Comparison of ENCODE assay signal across 8 mouse cellular contexts in the genomic region with DNA sequence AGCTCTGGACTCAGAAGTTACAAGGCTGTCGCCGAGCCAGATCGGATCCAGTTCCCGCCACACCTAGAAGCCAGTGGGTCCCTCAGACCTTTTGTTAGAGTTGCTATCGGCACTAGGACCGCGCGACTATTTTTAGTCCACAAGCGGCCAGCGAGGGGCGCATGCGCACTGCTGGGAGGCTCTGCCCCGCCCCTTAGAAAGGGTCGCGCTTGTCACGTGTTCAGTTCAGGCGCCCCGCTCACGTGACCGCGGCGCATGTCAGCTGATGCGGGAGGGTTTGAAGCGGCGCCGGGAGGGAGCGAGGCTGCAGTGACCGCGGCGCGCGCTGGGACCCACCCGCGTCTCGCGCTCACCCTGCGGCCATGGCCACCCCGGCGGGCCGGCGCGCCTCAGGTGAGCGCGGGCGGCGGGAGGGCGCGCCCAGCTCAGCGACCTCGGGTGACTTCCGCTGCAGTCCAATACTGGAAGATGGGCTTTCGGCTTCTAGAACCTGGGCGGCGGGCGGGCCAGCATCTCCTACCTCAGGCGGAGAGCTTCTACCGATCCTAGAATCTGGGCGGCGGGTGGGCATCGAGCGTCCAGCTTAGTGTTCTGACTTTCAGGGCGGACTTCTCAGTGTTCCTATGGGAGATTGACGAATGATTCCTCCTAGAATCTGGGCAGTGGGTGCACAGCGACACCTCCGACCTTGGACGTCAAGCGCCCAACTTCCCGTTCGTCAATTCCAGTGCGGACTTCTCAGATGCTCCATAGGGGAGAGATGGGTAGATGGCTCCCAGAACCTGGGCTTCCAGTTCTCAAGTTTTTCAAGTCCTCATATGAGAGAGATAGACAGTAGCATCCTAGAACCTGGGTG. TPM values are rescaled to one million over a fixed set of nuclear protein-coding genes. Genes with fewer than 3 reads are reported as not detected.
A peak's percentile ranks its signal among the peaks of the same experiment; 100 is the strongest.
DNase-seq lines count a peak whose midpoint lies in the region; ATAC-seq lines count a peak whose summit lies in the region.

Mcoln1 (plus strand) TSS at position 223 of the 856 bp plus-strand sequence.

- peak; percentile 99 for DNase-seq in adipocyte (ENCODE audit: low spot score)
- peak; percentile 100 for DNase-seq in embryo, embryonic 10 days (ENCODE audit: low spot score)
- peak; percentile 98 for DNase-seq in gastrocnemius, postnatal 14 days
- peak; percentile 97 to 98 for DNase-seq in left cerebral cortex, postnatal 10 days (ENCODE audit: extremely low spot score in 1 of 2, low spot score in 2 of 2)
- DNase-seq in right cerebral cortex, postnatal 25 days, result peak; percentile 98
- peak; percentile 96 to 98 for DNase-seq in urinary bladder, postnatal 4 days (ENCODE audit: low spot score in 2 of 2)

- peak; percentile 86 for ATAC-seq in inflammation-experienced regulatory T-cells, adult 6 months
- ATAC-seq in megakaryocyte-erythroid progenitor cell, adult 5-6 weeks (replicated peaks; ENCODE audit: low FRiP score, low TSS enrichment, poor library complexity, severe bottlenecking), result peak; percentile 88

- intact Hi-C loops in gastrocnemius, postnatal 14 days (cut with DNase I; ENCODE audit: low total_unique reads), result no loop called here
- intact Hi-C loops in left cerebral cortex, postnatal 10 days (cut with DNase I), result no loop called here

RNA-seq across cellular contexts. Expression of gene Mcoln1, which starts in this region (rescaled TPM):
- 10 to 100 TPM; 16.5 to 17.4 TPM for total RNA-seq in gastrocnemius, postnatal 14 days (2021)
- polyA plus RNA-seq in inflammation-experienced regulatory T-cells, adult 6 months (2017; shearing (Covaris generic)), result 10 to 100 TPM; 15.3 to 26.3 (median 24.0) TPM
- total RNA-seq in left cerebral cortex, postnatal 10 days (2021), result 10 to 100 TPM; 77.7 to 81.4 TPM
- total RNA-seq in megakaryocyte-erythroid progenitor cell, adult 5-6 weeks (2014; fragmentation: Nextera tagmentation), result 47.2 and 49.7 TPM in 2 replicates
- 21.0 and 23.1 TPM in 2 replicates for total RNA-seq in megakaryocyte-erythroid progenitor cell, adult 5-6 weeks (2017)

Comparison
In these comparisons a context has a peak if more than half of its experiments do, and no peak if none do; other contexts are left out.
1. Peak in every context shown above with its lines: DNase-seq and ATAC-seq.